Mouse (Mus musculus) liver, embryonic 11.5 days (tissue): ENCODE data around the gene Cdk9. TPM values are rescaled to one million over a fixed set of nuclear protein-coding genes. Genes with fewer than 3 reads are reported as not detected.

Experiments used
- ATAC-seq: fragments of 200-750 bp; cut with Nextera tagmentation; replicated peaks from 2 replicates; pipeline ENCODE4 v1.8.0; 2017; ENCODE audit warnings: moderate number of reproducible peaks, mild to moderate bottlenecking, moderate TSS enrichment, moderate library complexity; ENCODE audit not compliant: low FRiP score
- DNase-seq: peaks from one replicate; pipeline ENCODE4 v3.0.0-alpha.2; 2017; ENCODE audit warnings: low spot score
- H3K27ac ChIP-seq: fragments of 300-500 bp; sonication (generic); 2 replicates; pipeline ENCODE4 v1.5.1; 2014; ENCODE audit warnings: mild to moderate bottlenecking, low read depth, low read length, control low read depth
- H3K27me3 ChIP-seq: fragments of 300-500 bp; sonication (generic); replicated peaks from 2 replicates; pipeline ENCODE4 v1.6.1; 2014; ENCODE audit warnings: low read length, mixed read lengths; ENCODE audit not compliant: control insufficient read depth, insufficient read depth
- H3K36me3 ChIP-seq: fragments of 300-500 bp; sonication (generic); 2 replicates; pipeline ENCODE4 v1.6.1; 2014; ENCODE audit warnings: mild to moderate bottlenecking, low read length, moderate library complexity, mixed read lengths; ENCODE audit not compliant: control insufficient read depth, insufficient read depth
- H3K4me1 ChIP-seq: fragments of 300-500 bp; sonication (generic); replicated peaks from 2 replicates; pipeline ENCODE4 v1.6.1; 2014; ENCODE audit warnings: low read length, mixed read lengths; ENCODE audit not compliant: control insufficient read depth, insufficient read depth
- H3K4me2 ChIP-seq: fragments of 300-500 bp; sonication (generic); 2 replicates; pipeline ENCODE4 v1.6.1; 2014; ENCODE audit warnings: mild to moderate bottlenecking, control low read depth, moderate library complexity
- H3K4me3 ChIP-seq: fragments of 300-500 bp; sonication (generic); 2 replicates; pipeline ENCODE4 v1.5.1; 2014; ENCODE audit warnings: low read depth, low read length, control low read depth
- H3K9ac ChIP-seq: fragments of 300-500 bp; sonication (generic); 2 replicates; pipeline ENCODE4 v1.6.1; 2014; ENCODE audit warnings: low read depth, low read length, control low read depth
- H3K9me3 ChIP-seq: fragments of 300-500 bp; sonication (generic); 2 replicates; pipeline ENCODE4 v1.6.1; 2016; ENCODE audit warnings: low read length, inconsistent platforms, mixed read lengths; ENCODE audit not compliant: control insufficient read depth
- WGBS: fragments of 180-500 bp; shearing (Covaris S2); extraction: QIAGEN DNeasy Blood & Tissue Kit; methylation state at CpG from one replicate; pipeline ENCODE4 v1.1.7; 2014; 5-methylcytosine and 5-hydroxymethylcytosine counted together
- polyA plus RNA-seq: library from polyadenylated mRNA; unstranded; fragments of >200 nt; fragmentation: Nextera tagmentation; extraction: Ambion mirVana; gene quantifications from 2 replicates; pipeline ENCODE4 v1.2.1, GENCODE M21; 2014

Gene Cdk9
- 83.4 and 84.5 TPM in 2 replicates for polyA plus RNA-seq

- Histone ChIP-seq H3K36me3 (peaks cover 24% of the 10 kb centered on the region), H3K4me1 (peaks cover 31% of the 10 kb centered on the region), H3K4me2 (peak within 1 kb of the TSS; percentile 76), H3K27ac (peak within 1 kb of the TSS; percentile 94), H3K4me3 (peak within 1 kb of the TSS; percentile 89), H3K9me3 (no peaks in the 10 kb centered on the region; the same call in 1 of the 2 replicates), H3K9ac (peak within 1 kb of the TSS; percentile 80), H3K27me3 (no peaks in the 10 kb centered on the region)
- ATAC-seq, result peak; percentile 83
- under 1% methylated on average over 55 of the region's 79 CpGs for WGBS
- peak; percentile 95 for DNase-seq
These were observed at the start of gene Cdk9 for GRCm38 (mm10) chr2:32712934-32713817. Gene Cdk9, minus strand, starts transcription at chr2:32713076.

- ATAC-seq (no peak), DNase-seq (no peak)
- 87% methylated on average over 4 of the region's 4 CpGs for WGBS
- Histone ChIP-seq H3K9ac (no peak overlapping the region), H3K4me2 (no peak overlapping the region), H3K27me3 (no peaks in the 10 kb centered on the region), H3K36me3 (peaks cover 12% of the 10 kb centered on the region), H3K4me1 (0 out of 2 replicates have a peak, but pooled peaks cover 3% of the 10 kb centered on the region), H3K27ac (no peak overlapping the region), H3K4me3 (no peak overlapping the region), H3K9me3 (no peaks in the 10 kb centered on the region)
These were observed 49.0 kb upstream of the Cdk9 start for GRCm38 (mm10) chr2:32761859-32762258.

GRCm38 (mm10) chr2:32761361-32761760 lies 48.5 kb upstream of the Cdk9 start:
- peaks cover 12% of the 10 kb centered on the region for H3K36me3 ChIP-seq
- no peak overlapping the region for H3K9ac ChIP-seq
- no peaks in the 10 kb centered on the region for H3K27me3 ChIP-seq
- DNase-seq (no peak), ATAC-seq (no peak)
- H3K27ac ChIP-seq, result no peak overlapping the region
- WGBS, result 86% methylated on average over 14 of the region's 14 CpGs
- H3K4me2 ChIP-seq, result no peak overlapping the region
- no peaks in the 10 kb centered on the region for H3K4me1 ChIP-seq
- H3K9me3 ChIP-seq, result no peaks in the 10 kb centered on the region
- no peak overlapping the region for H3K4me3 ChIP-seq

GRCm38 (mm10) chr2:32759001-32759400 lies 46.1 kb upstream of the Cdk9 start:
- no peaks in the 10 kb centered on the region for H3K9me3 ChIP-seq
- no peak overlapping the region for H3K27ac ChIP-seq
- H3K9ac ChIP-seq, result no peak overlapping the region
- H3K4me1 ChIP-seq, result no peaks in the 10 kb centered on the region
- 85% methylated on average over 2 of the region's 2 CpGs for WGBS
- no peak for ATAC-seq
- no peak overlapping the region for H3K4me2 ChIP-seq
- H3K36me3 ChIP-seq, result peaks cover 12% of the 10 kb centered on the region
- no peak for DNase-seq
- H3K27me3 ChIP-seq, result no peaks in the 10 kb centered on the region
- H3K4me3 ChIP-seq, result no peak overlapping the region

- no peak overlapping the region for H3K9ac ChIP-seq
- WGBS, result 77% methylated on average over 8 of the region's 8 CpGs
- no peak overlapping the region for H3K4me3 ChIP-seq
- H3K4me1 ChIP-seq, result no peaks in the 10 kb centered on the region
- DNase-seq (no peak), ATAC-seq (no peak)
- peaks cover 12% of the 10 kb centered on the region for H3K36me3 ChIP-seq
- H3K9me3 ChIP-seq, result no peaks in the 10 kb centered on the region
- H3K4me2 ChIP-seq, result no peak overlapping the region
- no peak overlapping the region for H3K27ac ChIP-seq
- H3K27me3 ChIP-seq, result no peaks in the 10 kb centered on the region
These were observed 45.6 kb upstream of the Cdk9 start for GRCm38 (mm10) chr2:32758503-32758902.

GRCm38 (mm10) chr2:32757056-32757845 lies 44.4 kb upstream of the Cdk9 start, which contains the start of gene Tor2a:
Gene Tor2a, plus strand, starts transcription at chr2:32757234.
- ATAC-seq (peak; percentile 93), DNase-seq (peak; percentile 95)
- H3K36me3 ChIP-seq, result peaks cover 10% of the 10 kb centered on the region
- no peaks in the 10 kb centered on the region for H3K27me3 ChIP-seq
- H3K4me3 ChIP-seq, result peak within 1 kb of the TSS; percentile 81
- no peaks in the 10 kb centered on the region; the same call in 1 of the 2 replicates for H3K4me1 ChIP-seq
- under 1% methylated on average over 65 of the region's 66 CpGs for WGBS
- H3K27ac ChIP-seq, result peak within 1 kb of the TSS; percentile 74
- peak within 1 kb of the TSS; percentile 86 for H3K9ac ChIP-seq
- peak within 1 kb of the TSS; percentile 76 for H3K4me2 ChIP-seq
- no peaks in the 10 kb centered on the region for H3K9me3 ChIP-seq

- 39% methylated on average over 6 of the region's 6 CpGs for WGBS
- no peak for DNase-seq
- Histone ChIP-seq H3K36me3 (peaks cover 8% of the 10 kb centered on the region), H3K9ac (no peak overlapping the region), H3K4me1 (no peaks in the 10 kb centered on the region; the same call in 1 of the 2 replicates), H3K4me2 (peak overlapping the region; percentile 76), H3K4me3 (peak overlapping the region; percentile 81; the same call in 1 of the 2 replicates), H3K9me3 (no peaks in the 10 kb centered on the region), H3K27ac (no peak overlapping the region), H3K27me3 (no peaks in the 10 kb centered on the region)
- ATAC-seq, result no peak
These were observed 43.8 kb upstream of the Cdk9 start for GRCm38 (mm10) chr2:32756674-32757055.

GRCm38 (mm10) chr2:32752181-32752580 lies 39.3 kb upstream of the Cdk9 start:
- Histone ChIP-seq H3K9me3 (no peaks in the 10 kb centered on the region), H3K9ac (no peak overlapping the region), H3K4me1 (peaks cover 3% of the 10 kb centered on the region), H3K27ac (no peak overlapping the region), H3K4me3 (no peak overlapping the region), H3K27me3 (no peaks in the 10 kb centered on the region), H3K36me3 (no peaks in the 10 kb centered on the region; the same call in 1 of the 2 replicates), H3K4me2 (peak overlapping the region; percentile 36; the same call in 1 of the 2 replicates)
- 73% methylated on average over 10 of the region's 10 CpGs for WGBS
- no peak for ATAC-seq
- DNase-seq, result no peak
